Mouse (Mus musculus) heart, postnatal 14 days (tissue): ENCODE measurements at regions not wholly inside any gene's neighbourhood (a gene's known extent, or its start where the extent isn't known, plus 50 kb on each side); places are given as distances from the start of the nearest gene placed in this dataset.
A peak's percentile ranks its signal among the peaks of the same experiment; 100 is the strongest.

Experiments
- DNase-seq, 2 experiments: peaks; one replicate each; pipeline ENCODE4 v3.0.0; 2021 to 2022
- intact Hi-C: fragments of 180-260 bp; cut with DNase I; formaldehyde crosslinking; loops from one replicate; pipeline ENCODE4 v1.15.1; 2025

GRCm38 (mm10) chr15:65646470-65646869, 631.8 kb upstream of the Gm21961 start:
- intact Hi-C loops = no loop called here
- no peak for DNase-seq

- intact Hi-C loops = loop anchor here (5.0 to 10.0 kb wide), 3 partner anchors 185 to 952 kb away; no protein-coding TSS in a partner anchor
- no peak for DNase-seq
These were observed 624.8 kb upstream of the Gm21961 start for GRCm38 (mm10) chr15:65639484-65639883.

GRCm38 (mm10) chr15:65637520-65638184, 622.9 kb upstream of the Gm21961 start:
- DNase-seq = peak; percentile 10 to 43
- intact Hi-C loops = loop anchor here (1.0 to 10.0 kb wide), 4 partner anchors 187 to 950 kb away; no protein-coding TSS in a partner anchor

GRCm38 (mm10) chr15:65632440-65632839, 617.7 kb upstream of the Gm21961 start:
- DNase-seq = no peak
- intact Hi-C loops = loop anchor here (10.0 kb wide), 1 partner anchor 192 kb away; no protein-coding TSS in a partner anchor

GRCm38 (mm10) chr15:65630476-65630875, 615.8 kb upstream of the Gm21961 start:
- intact Hi-C loops = loop anchor here (10.0 kb wide), 1 partner anchor 194 kb away; no protein-coding TSS in a partner anchor

GRCm38 (mm10) chr15:65592718-65593477, 578.2 kb upstream of the Gm21961 start:
- intact Hi-C loops = no loop called here
- no peak for DNase-seq

More at GRCm38 (mm10) chr15:65630476-65630875, 615.8 kb upstream of the Gm21961 start:
- DNase-seq = no peak

- DNase-seq = no peak
- intact Hi-C loops = no loop called here
These were observed 570.9 kb upstream of the Gm21961 start for GRCm38 (mm10) chr15:65585566-65585965.

- intact Hi-C loops = no loop called here
- DNase-seq = no peak
These were observed 564.6 kb upstream of the Gm21961 start for GRCm38 (mm10) chr15:65579353-65579752.

GRCm38 (mm10) chr15:65567931-65568330, 553.2 kb upstream of the Gm21961 start:
- intact Hi-C loops = no loop called here
- DNase-seq = no peak

GRCm38 (mm10) chr15:65557846-65558835, 543.4 kb upstream of the Gm21961 start:
- no peak for DNase-seq
- intact Hi-C loops = no loop called here

- intact Hi-C loops = no loop called here
- DNase-seq = no peak
These were observed 534.3 kb upstream of the Gm21961 start for GRCm38 (mm10) chr15:65549046-65549445.

GRCm38 (mm10) chr15:65535606-65536005, 520.9 kb upstream of the Gm21961 start:
- DNase-seq = no peak
- intact Hi-C loops = no loop called here

- intact Hi-C loops = no loop called here
- no peak for DNase-seq
These were observed 517.5 kb upstream of the Gm21961 start for GRCm38 (mm10) chr15:65532241-65532640.

- intact Hi-C loops = no loop called here
- no peak for DNase-seq
These were observed 488.0 kb upstream of the Gm21961 start for GRCm38 (mm10) chr15:65502656-65503055.

- intact Hi-C loops = no loop called here
- DNase-seq = no peak
These were observed 464.2 kb upstream of the Gm21961 start for GRCm38 (mm10) chr15:65478940-65479339.

- DNase-seq = no peak
- intact Hi-C loops = no loop called here
These were observed 440.6 kb upstream of the Gm21961 start for GRCm38 (mm10) chr15:65455203-65455816.

- intact Hi-C loops = no loop called here
- DNase-seq = peak; percentile 42 to 65
These were observed 437.7 kb upstream of the Gm21961 start for GRCm38 (mm10) chr15:65452258-65453028.

GRCm38 (mm10) chr15:65419736-65420135, 405.0 kb upstream of the Gm21961 start:
- no peak for DNase-seq
- intact Hi-C loops = no loop called here
